Mouse (Mus musculus) spleen, adult 2 months (tissue): ENCODE data around the gene Iapp.
"Not testable (repeated sequence)": the region's sequence is repeated elsewhere in the genome, so short reads cannot be mapped to it uniquely, and the experiment has no call there.

ENCODE experiments used
- CTCF ChIP-seq: fragments of 200-500 bp; IDR thresholded peaks from 2 replicates; pipeline ENCODE4 v1.5.1; 2011; ENCODE audit warnings: mild to moderate bottlenecking, inconsistent platforms; ENCODE audit not compliant: insufficient read depth, insufficient read length, insufficient replicate concordance; ENCODE audit errors: extremely low read depth
- POLR2A ChIP-seq: fragments of 200-500 bp; IDR thresholded peaks from 2 replicates; pipeline ENCODE4 v1.6.1; 2011; ENCODE audit warnings: low read depth, low read length, inconsistent platforms

DNA sequence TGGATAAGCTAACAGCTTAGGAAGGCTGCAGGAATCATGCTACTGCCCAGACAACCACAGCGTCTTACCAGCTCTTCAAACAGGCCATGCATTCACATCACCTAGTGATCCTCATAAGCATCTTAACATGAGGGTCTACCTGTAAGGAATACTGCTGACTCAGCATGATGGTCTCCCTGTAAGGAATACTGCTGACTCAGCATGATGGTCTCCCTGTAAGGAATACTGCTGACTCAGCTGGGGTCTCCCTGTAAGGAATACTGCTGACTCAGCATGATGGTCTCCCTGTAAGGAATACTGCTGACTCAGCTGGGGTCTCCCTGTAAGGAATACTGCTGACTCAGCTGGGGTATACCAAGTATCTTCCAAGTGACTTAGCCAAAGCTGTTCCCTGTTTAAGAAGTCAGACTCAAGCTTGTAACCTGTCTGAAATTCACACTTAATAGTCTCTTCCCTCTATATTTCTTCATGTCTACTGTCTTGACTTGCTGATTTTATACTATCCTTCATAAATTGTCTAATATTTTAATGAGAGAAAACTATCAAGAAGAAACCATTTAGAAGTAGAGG lies 47.4 kb upstream of the Iapp start:
- not testable (repeated sequence) for TF ChIP-seq CTCF, POLR2A
